Mouse (Mus musculus) adrenal gland, postnatal 14 days (tissue): ENCODE results near the gene Brms1. TPM values are rescaled to one million over a fixed set of nuclear protein-coding genes. Genes with fewer than 3 reads are reported as not detected.

Experiments
- DNase-seq: peaks from one replicate; pipeline ENCODE4 v3.0.0; 2021; ENCODE audit warnings: mixed read lengths
- total RNA-seq: library from RNA; stranded (reverse); gene quantifications from 2 replicates; pipeline ENCODE4 v1.2.3, GENCODE M21; 2021

The Brms1 gene
- total RNA-seq, 1 experiment from 2014 or later: 23.9 TPM

GRCm38 (mm10) chr19:5038709-5039156, 2.4 kb upstream of the Brms1 start, which contains the start of the genes B4gat1 and AC124502.3:
Gene B4gat1 (plus strand): TSS chr19:5038826.
Gene AC124502.3 (plus strand): TSS chr19:5038891.
- DNase-seq: peak; percentile 94

- peak; percentile 39 for DNase-seq
Observed at GRCm38 (mm10) chr19:5039301-5040114, 1.6 kb upstream of the Brms1 start.

- DNase-seq: no peak
Observed at GRCm38 (mm10) chr19:5041588-5041987, 434 bp downstream of the Brms1 start.

- DNase-seq: no peak
Observed at GRCm38 (mm10) chr19:5045531-5045930, 4.4 kb downstream of the Brms1 start.

- no peak for DNase-seq
Observed at GRCm38 (mm10) chr19:5048138-5049056, 7.2 kb downstream of the Brms1 start.

GRCm38 (mm10) chr19:5049325-5049724, 8.2 kb downstream of the Brms1 start:
- DNase-seq: no peak

GRCm38 (mm10) chr19:5050047-5050905, 9.1 kb downstream of the Brms1 start, which contains the start of gene Rin1:
Gene Rin1 (plus strand): TSS chr19:5050481.
- peak; percentile 73 for DNase-seq

GRCm38 (mm10) chr19:5051031-5051430, 9.9 kb downstream of the Brms1 start:
- peak; percentile 67 for DNase-seq

GRCm38 (mm10) chr19:5051515-5051914, 10.4 kb downstream of the Brms1 start:
- DNase-seq: no peak

- DNase-seq: no peak
Observed at GRCm38 (mm10) chr19:5052166-5052822, 11.1 kb downstream of the Brms1 start.

- DNase-seq: no peak
Observed at GRCm38 (mm10) chr19:5052853-5053252, 11.7 kb downstream of the Brms1 start.

GRCm38 (mm10) chr19:5053909-5054308, 12.8 kb downstream of the Brms1 start:
- peak; percentile 83 for DNase-seq

GRCm38 (mm10) chr19:5056251-5056650, 15.1 kb downstream of the Brms1 start:
- DNase-seq: peak; percentile 38

GRCm38 (mm10) chr19:5057876-5058775, 17.0 kb downstream of the Brms1 start:
- DNase-seq: no peak

GRCm38 (mm10) chr19:5058801-5059771, 17.9 kb downstream of the Brms1 start:
- DNase-seq: no peak

- DNase-seq: no peak
Observed at GRCm38 (mm10) chr19:5060365-5061330, 19.5 kb downstream of the Brms1 start.

GRCm38 (mm10) chr19:5062041-5062440, 20.9 kb downstream of the Brms1 start:
- no peak for DNase-seq

- no peak for DNase-seq
Observed at GRCm38 (mm10) chr19:5062446-5062845, 21.3 kb downstream of the Brms1 start.
